In the genomic region with DNA sequence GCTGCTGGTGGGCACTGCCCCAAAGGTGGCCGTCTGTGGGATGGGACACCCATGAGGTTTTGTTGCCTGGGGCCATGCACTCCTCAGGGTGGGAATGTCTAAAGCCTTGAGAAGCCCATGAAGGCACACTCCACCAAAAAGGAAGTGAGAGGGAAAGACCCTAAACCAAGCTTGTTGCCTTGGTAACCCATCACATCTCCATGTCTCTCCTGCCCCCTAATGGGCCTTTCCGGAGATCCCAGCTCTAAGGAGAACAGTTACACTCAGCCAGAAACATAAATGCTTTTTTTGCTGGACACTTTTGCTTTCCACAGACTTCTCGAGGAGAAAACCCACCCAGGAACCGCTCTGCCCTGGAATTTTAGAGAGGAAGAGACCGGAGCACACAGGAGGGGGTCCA, we compare ENCODE assay signal across 12 mouse cellular contexts. TPM values are rescaled to one million over a fixed set of nuclear protein-coding genes. Genes with fewer than 3 reads are reported as not detected.
DNase-seq lines count a peak whose midpoint lies in the region; ATAC-seq and TF ChIP-seq lines count a peak whose summit lies in the region.
"Had no signal": no experiment of that assay in that cellular context is flagged by ENCODE, and none has a peak within 500 bp of the region (broad histone marks: within the 10 kb centered on the region; RNA-seq: fewer than 3 reads in every experiment).

No protein-coding gene starts in this region.

- H3K36me3 ChIP-seq in liver, postnatal 0 days (replicated peaks; ENCODE audit: insufficient read depth, low read length): no peaks in the 10 kb centered on the region
- H3K36me3 ChIP-seq in liver, embryonic 12.5 days: no peaks in the 10 kb centered on the region
- H3K36me3 ChIP-seq in forebrain, postnatal 0 days (ENCODE audit: insufficient read depth): no peaks in the 10 kb centered on the region; the same call in 1 of the 2 replicates
- H3K36me3 ChIP-seq: heart, embryonic 15.5 days had no signal

- WGBS in liver, postnatal 0 days (ENCODE audit: insufficient replicate concordance): 49% methylated on average over 5 of the region's 5 CpGs
- 45% methylated on average over 5 of the region's 5 CpGs for WGBS in liver, embryonic 12.5 days (ENCODE audit: insufficient replicate concordance)
- WGBS in forebrain, postnatal 0 days: 54% methylated on average over 5 of the region's 5 CpGs

- TF ChIP-seq EP300 in liver, postnatal 0 days (IDR thresholded peaks at IDR 0.05; ENCODE audit: low read depth): no peak

- H3K9me3 ChIP-seq in liver, postnatal 0 days (ENCODE audit: low read length): no peaks in the 10 kb centered on the region
- no peaks in the 10 kb centered on the region for H3K9me3 ChIP-seq in liver, embryonic 12.5 days (replicated peaks)
- H3K9me3 ChIP-seq in forebrain, postnatal 0 days (ENCODE audit: low read length): no peaks in the 10 kb centered on the region
- H3K9me3 ChIP-seq: heart, embryonic 15.5 days had no signal

- no peak overlapping the region for H3K9ac ChIP-seq in liver, postnatal 0 days (replicated peaks)
- no peak overlapping the region for H3K9ac ChIP-seq in liver, embryonic 12.5 days
- H3K9ac ChIP-seq in forebrain, postnatal 0 days: no peak overlapping the region
- H3K9ac ChIP-seq: heart, embryonic 15.5 days had no signal

- intact Hi-C loops in gastrocnemius, adult 2 months (cut with DNase I): no loop called here
- intact Hi-C loops in gastrocnemius, postnatal 14 days (cut with DNase I; ENCODE audit: low total_unique reads): no loop called here

- H3K4me2 ChIP-seq in liver, postnatal 0 days (ENCODE audit: low read depth, low read length): no peak overlapping the region
- H3K4me2 ChIP-seq in liver, embryonic 12.5 days: no peak overlapping the region
- H3K4me2 ChIP-seq in forebrain, postnatal 0 days (ENCODE audit: low read depth): no peak overlapping the region
- H3K4me2 ChIP-seq: heart, embryonic 15.5 days had no signal

- peak; percentile 22; the same call in 1 of the 2 replicates for TF ChIP-seq CTCF in gastrocnemius, adult 2 months (IDR thresholded peaks at IDR 0.05)
- TF ChIP-seq CTCF in liver, postnatal 0 days (IDR thresholded peaks at IDR 0.05; ENCODE audit: low read depth): 0 out of 2 replicates have a peak, but pooled peaks have one; percentile 18
- peak; percentile 72 for TF ChIP-seq CTCF in forebrain, postnatal 0 days (IDR thresholded peaks at IDR 0.05; ENCODE audit: low read depth)

- no peak overlapping the region for H3K27ac ChIP-seq in gastrocnemius, adult 2 months
- H3K27ac ChIP-seq in liver, postnatal 0 days (ENCODE audit: low read depth): no peak overlapping the region
- H3K27ac ChIP-seq in liver, embryonic 12.5 days: no peak overlapping the region
- H3K27ac ChIP-seq in forebrain, postnatal 0 days (ENCODE audit: low read depth, low read length): no peak overlapping the region
- H3K27ac ChIP-seq: heart, embryonic 15.5 days had no signal

- ATAC-seq in liver, postnatal 0 days: no peak
- ATAC-seq in liver, embryonic 12.5 days: no peak
- ATAC-seq in forebrain, postnatal 0 days: peak; percentile 89

- no peak overlapping the region for H3K4me3 ChIP-seq in gastrocnemius, adult 2 months
- no peak overlapping the region for H3K4me3 ChIP-seq in liver, postnatal 0 days (ENCODE audit: low read depth, low read length)
- no peak overlapping the region for H3K4me3 ChIP-seq in liver, embryonic 12.5 days
- H3K4me3 ChIP-seq in forebrain, postnatal 0 days (ENCODE audit: low read depth, low read length): no peak overlapping the region
- H3K4me3 ChIP-seq: heart, embryonic 15.5 days had no signal

- peaks cover 8% of the 10 kb centered on the region for H3K4me1 ChIP-seq in liver, postnatal 0 days (ENCODE audit: insufficient read depth)
- peaks cover 9% of the 10 kb centered on the region for H3K4me1 ChIP-seq in liver, embryonic 12.5 days
- H3K4me1 ChIP-seq in forebrain, postnatal 0 days (ENCODE audit: insufficient read depth): no peaks in the 10 kb centered on the region

- 0 out of 2 replicates have a peak, but pooled peaks cover 2% of the 10 kb centered on the region for H3K27me3 ChIP-seq in liver, postnatal 0 days (ENCODE audit: insufficient read depth, low read length)
- peaks cover 83% of the 10 kb centered on the region for H3K27me3 ChIP-seq in liver, embryonic 12.5 days (replicated peaks)
- no peaks in the 10 kb centered on the region for H3K27me3 ChIP-seq in forebrain, postnatal 0 days (ENCODE audit: insufficient read depth, low read length)

- DNase-seq in gastrocnemius, adult 2 months: no peak
- DNase-seq in gastrocnemius, postnatal 14 days: no peak
- no peak for DNase-seq in liver, postnatal 0 days
- peak; percentile 47 for DNase-seq in ES-CJ7 (ENCODE audit: low read depth, low spot score)
- DNase-seq in forebrain, postnatal 0 days: peak; percentile 68
- no peak for DNase-seq in T-cell, adult 2 months (ENCODE audit: low spot score)
- DNase-seq in MN1 (ENCODE audit: low spot score): no peak
- DNase-seq: cerebellum, adult 9-10 months had no signal

RNA-seq across cellular contexts. Expression of a gene that starts 10.5 kb away (rescaled TPM):
- not detected for total RNA-seq in gastrocnemius, adult 2 months (2021)
- under 1 TPM; 0.33 to 0.47 TPM for total RNA-seq in gastrocnemius, postnatal 14 days (2021)
- 0.08 TPM in 1 of 2 replicates, not detected in the other for polyA plus RNA-seq in liver, postnatal 0 days (2015; fragmentation: Nextera tagmentation; extraction: Ambion mirVana)
- polyA plus RNA-seq in liver, embryonic 12.5 days (2016; fragmentation: Nextera tagmentation; extraction: Ambion mirVana): not detected in 2 replicates
- 2.3 and 3.5 TPM in 2 replicates for total RNA-seq in forebrain, postnatal 0 days (2014; rRNA removed)
- polyA plus RNA-seq in forebrain, postnatal 0 days (2015; fragmentation: Nextera tagmentation; extraction: Ambion mirVana): 1.5 and 2.3 TPM in 2 replicates
- total RNA-seq: gastrocnemius, adult 18-20 months; liver, adult 2 months had no signal

Comparison
In these comparisons a context has a peak if more than half of its experiments do, and no peak if none do; other contexts are left out.
1. DNase-seq: peak in ES-CJ7 (single experiment) and forebrain, postnatal 0 days (single experiment); none in gastrocnemius, adult 2 months (single experiment), gastrocnemius, postnatal 14 days (single experiment), liver, postnatal 0 days (single experiment), T-cell, adult 2 months (single experiment) and MN1 (single experiment).
2. CTCF ChIP-seq: peak in every context shown above with its lines; median percentile 72 in forebrain, postnatal 0 days; 22 in gastrocnemius, adult 2 months; 18 in liver, postnatal 0 days.